Mouse (Mus musculus) megakaryocyte, embryonic 14.5 days (primary cell): ENCODE measurements around the gene Mmp2. TPM values are rescaled to one million over a fixed set of nuclear protein-coding genes. Genes with fewer than 3 reads are reported as not detected.

Source experiments
- H3K27me3 ChIP-seq: replicated peaks from 2 replicates; pipeline ENCODE3; 2012; ENCODE audit warnings: inconsistent platforms
- H3K36me3 ChIP-seq: replicated peaks from 2 replicates; pipeline ENCODE3; 2012; ENCODE audit warnings: low read length, inconsistent platforms, mixed read lengths
- H3K4me1 ChIP-seq: 2 replicates; pipeline ENCODE4 v1.6.1; 2012; ENCODE audit warnings: inconsistent platforms
- H3K4me3 ChIP-seq: replicated peaks from 2 replicates; pipeline ENCODE3; 2012; ENCODE audit warnings: moderate library complexity, mild to moderate bottlenecking, inconsistent platforms
- H3K9me3 ChIP-seq: 2 replicates; pipeline ENCODE4 v1.6.1; 2012; ENCODE audit warnings: inconsistent platforms
- FLI1 ChIP-seq: IDR thresholded peaks from 2 replicates; pipeline ENCODE4 v1.6.1; 2012; ENCODE audit warnings: low read length, inconsistent platforms, mixed read lengths
- GATA1 ChIP-seq: IDR thresholded peaks from 3 replicates; pipeline ENCODE4 v1.6.1; 2012; ENCODE audit warnings: mixed read lengths, low read length, inconsistent platforms, borderline replicate concordance
- polyA plus RNA-seq: library from polyadenylated mRNA; stranded (reverse); fragments of >175 nt; gene quantifications from 2 replicates; pipeline ENCODE4 v1.2.3, GENCODE M21; 2012; ENCODE audit warnings: low replicate concordance; ENCODE audit not compliant: insufficient read depth

The Mmp2 gene
- polyA plus RNA-seq, 1 experiment = 0.07 TPM

GRCm38 (mm10) chr8:92854673-92855072, 27.6 kb downstream of the Mmp2 start:
- Histone ChIP-seq H3K4me3 (peak overlapping the region; percentile 54), H3K9me3 (peaks cover 7% of the 10 kb centered on the region; the same call in 1 of the 2 replicates), H3K4me1 (peaks cover 21% of the 10 kb centered on the region), H3K36me3 (no peaks in the 10 kb centered on the region), H3K27me3 (peaks cover 31% of the 10 kb centered on the region)
- TF ChIP-seq GATA1 (no peak), FLI1 (no peak)

- Histone ChIP-seq H3K4me1 (peaks cover 21% of the 10 kb centered on the region), H3K4me3 (peak within 1 kb of the TSS; percentile 89), H3K36me3 (no peaks in the 10 kb centered on the region), H3K9me3 (peaks cover 7% of the 10 kb centered on the region; the same call in 1 of the 2 replicates), H3K27me3 (peaks cover 29% of the 10 kb centered on the region)
- TF ChIP-seq GATA1 (no peak), FLI1 (no peak)
Observed at GRCm38 (mm10) chr8:92855171-92855894, 28.2 kb downstream of the Mmp2 start, which contains the start of gene Lpcat2. TSS of gene Lpcat2 (plus strand) at chr8:92855339.

GRCm38 (mm10) chr8:92856273-92856986, 29.3 kb downstream of the Mmp2 start:
- Histone ChIP-seq H3K4me1 (peaks cover 21% of the 10 kb centered on the region), H3K27me3 (peaks cover 29% of the 10 kb centered on the region), H3K36me3 (no peaks in the 10 kb centered on the region), H3K4me3 (no peak overlapping the region), H3K9me3 (peaks cover 7% of the 10 kb centered on the region; the same call in 1 of the 2 replicates)
- no peak for TF ChIP-seq GATA1
- TF ChIP-seq FLI1 = no peak

DNA sequence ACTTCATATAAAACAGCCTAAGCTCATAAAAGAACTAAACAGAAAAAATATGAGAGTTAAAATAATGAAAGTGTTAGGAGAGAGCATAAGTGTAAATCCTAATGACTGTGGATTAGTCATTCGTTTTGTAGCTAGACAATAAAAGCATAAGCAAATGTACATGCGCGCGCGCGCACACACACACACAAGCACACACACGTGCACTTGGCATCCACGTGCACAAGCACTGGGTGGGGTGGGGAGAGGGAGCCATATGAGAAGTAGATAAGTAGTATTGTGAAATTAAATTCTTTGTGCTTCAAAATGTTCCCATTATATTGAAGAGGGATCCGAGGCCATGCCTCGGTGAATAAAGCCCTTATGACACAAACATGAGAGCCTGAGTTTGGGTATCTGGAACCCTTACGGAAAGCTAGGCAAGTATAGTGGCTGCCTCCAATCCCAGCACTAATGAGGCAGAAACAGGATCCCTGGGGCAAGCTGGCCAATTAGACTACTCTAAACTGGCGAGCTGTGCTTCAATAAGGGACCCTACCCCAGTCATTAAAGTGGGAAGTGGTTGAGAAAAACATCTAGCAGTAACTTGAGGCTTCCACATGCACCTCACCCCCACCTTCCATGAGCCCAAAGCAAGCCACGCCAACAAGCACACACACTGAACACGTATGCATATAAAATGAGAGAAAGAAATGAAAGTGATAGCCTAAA, 31.5 kb downstream of the Mmp2 start:
- peaks cover 22% of the 10 kb centered on the region for H3K27me3 ChIP-seq
- TF ChIP-seq FLI1 (no peak), GATA1 (no peak)
- no peak overlapping the region for H3K4me3 ChIP-seq
- H3K4me1 ChIP-seq = peaks cover 12% of the 10 kb centered on the region
- peaks cover 7% of the 10 kb centered on the region; the same call in 1 of the 2 replicates for H3K9me3 ChIP-seq
- no peaks in the 10 kb centered on the region for H3K36me3 ChIP-seq

DNA sequence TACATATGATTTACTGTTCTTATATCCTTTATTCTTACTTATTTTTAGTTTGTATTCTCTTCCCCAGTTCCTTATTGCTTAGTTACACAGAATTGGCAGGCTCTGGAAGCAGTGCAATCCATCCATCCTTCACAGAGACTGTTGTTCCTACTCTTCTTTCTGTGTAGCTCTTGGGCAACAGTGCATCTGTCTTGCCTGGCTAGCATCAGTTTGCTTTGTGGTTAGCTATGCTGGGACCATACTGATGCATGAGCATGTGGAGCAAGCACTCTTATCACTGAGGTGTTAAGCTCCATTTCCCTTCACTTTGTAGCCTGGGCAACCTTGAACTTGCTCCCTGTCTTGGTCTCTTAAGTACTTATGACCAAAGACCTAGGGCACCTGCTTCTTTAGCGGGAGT, 34.9 kb downstream of the Mmp2 start:
- TF ChIP-seq FLI1 = no peak
- TF ChIP-seq GATA1 = no peak
- H3K4me3 ChIP-seq = no peak overlapping the region
- H3K27me3 ChIP-seq = no peaks in the 10 kb centered on the region

GRCm38 (mm10) chr8:92870281-92870680, 43.2 kb downstream of the Mmp2 start:
- no peaks in the 10 kb centered on the region for H3K9me3 ChIP-seq
- no peaks in the 10 kb centered on the region for H3K4me1 ChIP-seq
- no peak overlapping the region for H3K4me3 ChIP-seq
- H3K36me3 ChIP-seq = no peaks in the 10 kb centered on the region
- H3K27me3 ChIP-seq = no peaks in the 10 kb centered on the region
- no peak for TF ChIP-seq FLI1

More for the DNA sequence above, 34.9 kb downstream of the Mmp2 start:
- Histone ChIP-seq H3K9me3 (no peaks in the 10 kb centered on the region), H3K36me3 (no peaks in the 10 kb centered on the region), H3K4me1 (no peaks in the 10 kb centered on the region)

- Histone ChIP-seq H3K9me3 (no peaks in the 10 kb centered on the region), H3K4me1 (no peaks in the 10 kb centered on the region), H3K27me3 (no peaks in the 10 kb centered on the region), H3K4me3 (no peak overlapping the region), H3K36me3 (no peaks in the 10 kb centered on the region)
- no peak for TF ChIP-seq FLI1
- TF ChIP-seq GATA1 = no peak
Observed at GRCm38 (mm10) chr8:92872063-92872759, 45.1 kb downstream of the Mmp2 start.

DNA sequence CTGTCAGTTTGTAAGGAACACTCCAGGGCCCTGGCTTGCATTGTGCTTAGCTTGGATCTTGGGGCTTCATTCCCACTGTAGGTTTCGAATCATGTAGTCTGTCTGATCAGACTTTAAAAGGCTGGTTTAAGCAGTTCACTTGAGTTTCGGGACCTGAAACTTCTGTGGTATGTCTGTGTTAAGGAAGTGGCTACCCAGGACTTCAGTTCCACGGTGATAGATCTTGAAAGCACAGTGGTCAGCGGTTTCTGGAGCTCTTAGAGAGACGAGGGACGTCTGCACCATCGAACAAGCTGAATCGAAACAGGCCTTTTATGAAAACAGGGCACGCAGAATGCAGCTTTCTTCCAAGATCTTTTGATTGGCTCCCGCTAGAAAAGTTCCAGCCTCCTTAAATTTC, 48.7 kb downstream of the Mmp2 start:
- TF ChIP-seq FLI1 (no peak), GATA1 (no peak)
- Histone ChIP-seq H3K4me1 (no peaks in the 10 kb centered on the region), H3K27me3 (no peaks in the 10 kb centered on the region), H3K9me3 (no peaks in the 10 kb centered on the region), H3K36me3 (no peaks in the 10 kb centered on the region), H3K4me3 (no peak overlapping the region)

GRCm38 (mm10) chr8:92881247-92881646, 54.2 kb downstream of the Mmp2 start:
- Histone ChIP-seq H3K4me3 (peak overlapping the region; percentile 46), H3K4me1 (no peaks in the 10 kb centered on the region), H3K27me3 (no peaks in the 10 kb centered on the region), H3K9me3 (no peaks in the 10 kb centered on the region), H3K36me3 (no peaks in the 10 kb centered on the region)
- TF ChIP-seq FLI1 (no peak), GATA1 (no peak)
